Mouse (Mus musculus) embryonic facial prominence, embryonic 11.5 days (tissue): ENCODE measurements around the gene Sh3rf1. TPM values are rescaled to one million over a fixed set of nuclear protein-coding genes. Genes with fewer than 3 reads are reported as not detected.
A peak's percentile ranks its signal among the peaks of the same experiment; 100 is the strongest.

ENCODE experiments used
- ATAC-seq: fragments of 200-750 bp; cut with Nextera tagmentation; replicated peaks from 2 replicates; pipeline ENCODE4 v1.8.0; 2017; ENCODE audit warnings: low read depth; ENCODE audit not compliant: insufficient number of reproducible peaks, low FRiP score, low TSS enrichment
- DNase-seq: peaks from one replicate; pipeline ENCODE4 v3.0.0-alpha.2; 2015; ENCODE audit warnings: low spot score
- H3K27ac ChIP-seq: fragments of 300-500 bp; sonication (generic); replicated peaks from 2 replicates; pipeline ENCODE4 v1.5.1; 2014; ENCODE audit warnings: mild to moderate bottlenecking, low read depth, low read length, control low read depth
- H3K27me3 ChIP-seq: fragments of 300-500 bp; sonication (generic); 2 replicates; pipeline ENCODE4 v1.6.1; 2014; ENCODE audit warnings: mild to moderate bottlenecking, low read length, moderate library complexity, mixed read lengths; ENCODE audit not compliant: control insufficient read depth, insufficient read depth
- H3K36me3 ChIP-seq: fragments of 300-500 bp; sonication (generic); replicated peaks from 2 replicates; pipeline ENCODE4 v1.6.1; 2014; ENCODE audit warnings: low read depth, mild to moderate bottlenecking, low read length, moderate library complexity, mixed read lengths; ENCODE audit not compliant: control insufficient read depth, insufficient read depth
- H3K4me1 ChIP-seq: fragments of 300-500 bp; sonication (generic); 2 replicates; pipeline ENCODE4 v1.6.1; 2014; ENCODE audit warnings: low read length, mixed read lengths; ENCODE audit not compliant: control insufficient read depth, insufficient read depth
- H3K4me2 ChIP-seq: fragments of 300-500 bp; sonication (generic); 2 replicates; pipeline ENCODE4 v1.6.1; 2014; ENCODE audit warnings: low read depth, mild to moderate bottlenecking, control low read depth, low read length, moderate library complexity
- H3K4me3 ChIP-seq: fragments of 300-500 bp; sonication (generic); 2 replicates; pipeline ENCODE4 v1.5.1; 2014; ENCODE audit warnings: low read depth, low read length, control low read depth
- H3K9ac ChIP-seq: fragments of 300-500 bp; sonication (generic); replicated peaks from 2 replicates; pipeline ENCODE4 v1.6.1; 2014; ENCODE audit warnings: mild to moderate bottlenecking, control low read depth, low read length
- H3K9me3 ChIP-seq: fragments of 300-500 bp; sonication (generic); replicated peaks from 2 replicates; pipeline ENCODE4 v1.6.1; 2016; ENCODE audit warnings: mild to moderate bottlenecking, low read length, inconsistent platforms, mixed read lengths; ENCODE audit not compliant: control insufficient read depth
- WGBS: fragments of 180-500 bp; shearing (Covaris S2); extraction: QIAGEN DNeasy Blood & Tissue Kit; methylation state at CpG from one replicate; pipeline ENCODE4 v1.1.7; 2014; 5-methylcytosine and 5-hydroxymethylcytosine counted together
- polyA plus RNA-seq: library from polyadenylated mRNA; unstranded; fragments of >200 nt; fragmentation: Nextera tagmentation; extraction: Ambion mirVana; gene quantifications from 2 replicates; pipeline ENCODE4 v1.2.1, GENCODE M21; 2014

Gene Sh3rf1
- polyA plus RNA-seq, 1 experiment from 2014 or later = 14.7 TPM

DNA sequence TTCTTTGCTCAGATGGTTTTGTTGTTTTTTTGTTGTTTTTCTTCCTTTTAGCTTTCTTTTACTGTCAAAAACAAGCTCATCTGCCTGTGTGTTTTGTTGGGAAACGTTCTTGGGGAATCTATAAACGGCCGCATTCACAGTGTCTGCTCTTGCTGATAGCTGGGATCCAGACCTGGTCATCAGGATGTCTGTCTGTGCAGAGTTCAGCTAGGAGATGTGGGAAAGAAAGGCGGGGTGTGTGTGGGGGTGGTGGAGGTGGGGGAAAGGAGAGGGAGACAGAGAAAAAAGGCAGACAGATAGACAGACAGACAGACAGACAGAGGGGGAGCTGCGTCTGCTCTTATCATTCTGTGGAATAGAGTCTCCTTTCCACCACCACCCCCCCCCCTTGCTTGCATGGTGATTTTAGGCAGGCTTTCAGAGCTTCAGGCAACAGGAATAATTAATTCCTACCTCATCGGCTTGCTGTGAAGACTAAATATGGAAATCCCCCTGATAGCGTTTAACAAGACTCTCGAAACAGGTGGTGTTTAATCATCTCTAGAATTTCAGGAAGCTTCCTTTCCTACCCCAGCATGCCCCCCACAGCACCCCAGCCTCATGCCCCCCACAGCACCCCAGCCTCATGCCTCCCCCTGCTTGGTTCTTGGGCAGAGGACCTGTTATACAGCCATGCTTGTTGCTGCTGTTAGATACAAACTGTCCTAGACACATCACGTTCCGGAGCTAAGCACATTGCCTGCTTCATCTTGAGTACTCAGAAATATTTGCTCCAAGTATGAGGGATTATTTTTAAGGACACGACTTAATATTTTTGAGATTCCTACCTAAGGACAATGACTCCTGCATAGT is 155.4 kb downstream of the Sh3rf1 start:
- Histone ChIP-seq H3K9me3 (no peaks in the 10 kb centered on the region), H3K9ac (no peak overlapping the region), H3K36me3 (no peaks in the 10 kb centered on the region), H3K4me1 (no peaks in the 10 kb centered on the region), H3K4me2 (no peak overlapping the region), H3K4me3 (no peak overlapping the region), H3K27ac (no peak overlapping the region), H3K27me3 (no peaks in the 10 kb centered on the region)
- WGBS = 79% methylated on average over 11 of the region's 11 CpGs
- DNase-seq (no peak), ATAC-seq (no peak)

DNA sequence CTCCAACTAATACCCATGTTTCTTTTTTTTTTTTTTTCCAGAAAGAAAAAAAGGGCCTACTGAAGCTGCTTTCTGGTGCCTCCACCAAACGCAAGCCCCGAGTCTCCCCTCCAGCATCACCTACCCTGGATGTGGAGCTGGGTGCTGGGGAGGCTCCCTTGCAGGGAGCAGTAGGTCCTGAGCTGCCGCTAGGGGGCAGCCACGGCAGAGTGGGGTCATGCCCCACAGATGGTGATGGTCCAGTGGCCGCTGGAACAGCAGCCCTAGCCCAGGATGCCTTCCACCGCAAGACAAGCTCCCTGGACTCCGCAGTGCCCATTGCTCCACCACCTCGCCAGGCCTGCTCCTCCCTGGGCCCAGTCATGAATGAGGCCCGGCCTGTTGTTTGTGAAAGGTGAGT is 160.9 kb downstream of the Sh3rf1 start:
- DNase-seq = no peak
- WGBS = 79% methylated on average over 9 of the region's 9 CpGs
- ATAC-seq = no peak
- Histone ChIP-seq H3K27ac (no peak overlapping the region), H3K36me3 (peaks cover 3% of the 10 kb centered on the region), H3K9ac (no peak overlapping the region), H3K4me2 (no peak overlapping the region), H3K27me3 (no peaks in the 10 kb centered on the region), H3K4me1 (no peaks in the 10 kb centered on the region), H3K9me3 (no peaks in the 10 kb centered on the region), H3K4me3 (no peak overlapping the region)

DNA sequence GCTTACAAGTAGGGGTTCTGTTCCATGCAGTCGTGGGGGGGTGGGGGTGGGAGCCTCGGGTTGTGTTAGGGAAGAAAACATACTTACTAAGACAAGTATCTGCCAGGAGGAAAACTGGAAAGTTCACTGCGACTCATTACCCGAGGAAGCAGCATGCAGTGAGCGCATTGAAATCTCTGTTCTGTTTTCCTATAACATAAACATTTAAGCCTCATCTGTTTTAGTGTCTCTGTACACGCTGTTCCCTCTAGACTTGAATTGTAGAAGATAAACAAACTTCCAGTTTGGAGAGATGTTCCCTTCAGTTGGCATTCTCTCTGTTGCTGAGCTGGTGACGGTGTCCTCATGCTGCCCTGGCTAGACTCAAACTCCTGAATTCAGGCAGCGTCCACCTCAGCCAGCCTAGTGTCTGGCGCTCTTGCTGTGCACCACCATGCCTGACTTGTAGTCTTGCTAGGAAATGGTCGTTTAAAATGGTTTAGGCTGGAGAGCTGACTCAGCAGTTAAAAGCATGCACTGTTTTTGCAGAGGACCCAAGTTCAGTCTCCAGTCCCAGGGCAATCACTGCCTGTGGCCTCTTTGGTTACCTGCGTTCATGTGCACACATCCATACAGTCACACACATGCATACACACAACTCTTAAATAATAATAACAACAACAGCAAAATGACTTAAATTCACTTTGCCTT is 162.0 kb downstream of the Sh3rf1 start:
- peak overlapping the region; percentile 39; the same call in 1 of the 2 replicates for H3K27ac ChIP-seq
- no peaks in the 10 kb centered on the region for H3K9me3 ChIP-seq
- no peak overlapping the region for H3K9ac ChIP-seq
- H3K4me3 ChIP-seq = no peak overlapping the region
- H3K36me3 ChIP-seq = peaks cover 3% of the 10 kb centered on the region
- H3K27me3 ChIP-seq = no peaks in the 10 kb centered on the region
- H3K4me2 ChIP-seq = no peak overlapping the region
- no peak for ATAC-seq
- 77% methylated on average over 11 of the region's 11 CpGs for WGBS
- DNase-seq = no peak
- H3K4me1 ChIP-seq = no peaks in the 10 kb centered on the region

DNA sequence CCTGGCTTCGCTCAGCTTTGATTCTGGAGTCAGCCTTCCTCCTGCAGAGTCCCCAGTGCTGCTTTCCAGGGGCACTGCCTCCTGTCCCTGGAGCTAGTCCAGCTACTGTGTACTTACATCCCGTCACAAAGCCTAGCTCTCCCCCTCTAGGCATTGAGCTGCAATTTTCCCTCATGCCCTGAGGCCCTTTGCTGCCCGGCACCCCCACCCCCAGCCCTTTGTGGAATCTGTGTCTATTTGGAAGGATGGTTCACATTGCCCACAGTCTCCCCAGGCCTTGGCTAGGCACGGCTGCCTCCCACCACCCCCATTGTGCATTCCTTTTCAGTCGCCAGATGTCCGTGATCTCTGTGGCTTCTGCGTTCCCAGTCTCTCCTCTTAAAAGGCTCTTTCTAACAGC is 163.0 kb downstream of the Sh3rf1 start:
- DNase-seq (peak; percentile 62), ATAC-seq (peak; percentile 74)
- H3K9me3 ChIP-seq = no peaks in the 10 kb centered on the region
- H3K36me3 ChIP-seq = peaks cover 3% of the 10 kb centered on the region
- H3K9ac ChIP-seq = no peak overlapping the region
- no peak overlapping the region for H3K4me2 ChIP-seq
- H3K27ac ChIP-seq = peak overlapping the region; percentile 39
- H3K27me3 ChIP-seq = no peaks in the 10 kb centered on the region
- H3K4me3 ChIP-seq = no peak overlapping the region
- H3K4me1 ChIP-seq = no peaks in the 10 kb centered on the region
- WGBS = 10% methylated on average over 7 of the region's 7 CpGs

DNA sequence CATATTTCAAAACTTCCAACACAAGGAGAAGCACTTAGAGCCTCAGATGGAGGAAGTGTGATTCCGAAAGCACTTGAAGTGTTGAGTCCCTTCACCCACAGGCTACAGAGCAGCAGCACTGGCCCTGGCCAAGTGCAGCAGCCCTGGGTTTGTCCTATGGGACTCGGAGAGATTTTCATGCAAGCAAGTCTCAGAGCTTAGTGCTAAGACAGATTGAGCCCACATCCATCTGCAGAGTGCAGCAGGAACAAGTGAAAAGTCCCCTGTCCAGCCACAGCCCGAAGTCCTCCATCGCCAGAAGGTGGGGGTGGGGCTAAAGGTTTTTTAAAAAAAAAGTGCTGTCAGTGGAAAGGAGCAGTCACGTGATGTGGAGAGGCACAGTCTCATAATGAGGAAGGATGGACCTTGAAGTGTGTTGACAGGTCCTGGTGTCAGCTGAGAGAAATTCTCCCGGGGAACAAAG is 163.9 kb downstream of the Sh3rf1 start:
- no peak overlapping the region for H3K9ac ChIP-seq
- H3K4me3 ChIP-seq = no peak overlapping the region
- no peaks in the 10 kb centered on the region for H3K27me3 ChIP-seq
- ATAC-seq = 0 out of 2 replicates have a peak, but pooled peaks have one; percentile 30
- H3K27ac ChIP-seq = no peak overlapping the region
- peak; percentile 42 for DNase-seq
- no peaks in the 10 kb centered on the region for H3K9me3 ChIP-seq
- H3K36me3 ChIP-seq = peaks cover 3% of the 10 kb centered on the region
- H3K4me2 ChIP-seq = no peak overlapping the region
- H3K4me1 ChIP-seq = no peaks in the 10 kb centered on the region
- WGBS = 31% methylated on average over 6 of the region's 6 CpGs

DNA sequence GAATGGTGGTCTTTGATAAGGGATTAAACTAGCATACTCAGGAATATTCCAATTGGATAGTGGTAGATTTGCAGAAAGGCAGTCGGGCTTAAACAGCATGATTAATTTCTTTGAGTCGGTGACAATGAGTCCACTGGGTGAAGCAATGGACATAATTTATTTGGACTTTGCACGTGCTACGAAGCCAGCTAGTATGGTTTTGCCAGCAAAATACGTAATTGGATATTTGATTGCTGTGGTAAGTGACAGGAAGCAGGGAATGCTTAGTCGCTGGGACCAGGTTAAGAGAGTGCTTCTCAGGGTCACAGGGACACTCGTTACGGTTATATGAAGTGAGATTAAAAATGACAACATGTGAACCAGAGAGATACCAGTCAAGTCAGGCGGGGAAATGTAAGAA is 164.7 kb downstream of the Sh3rf1 start:
- no peaks in the 10 kb centered on the region for H3K4me1 ChIP-seq
- peaks cover 3% of the 10 kb centered on the region for H3K36me3 ChIP-seq
- DNase-seq (no peak), ATAC-seq (no peak)
- no peak overlapping the region for H3K4me3 ChIP-seq
- H3K9ac ChIP-seq = no peak overlapping the region
- H3K27ac ChIP-seq = no peak overlapping the region
- H3K4me2 ChIP-seq = no peak overlapping the region
- 61% methylated on average over 9 of the region's 9 CpGs for WGBS
- no peaks in the 10 kb centered on the region for H3K27me3 ChIP-seq
- H3K9me3 ChIP-seq = no peaks in the 10 kb centered on the region

DNA sequence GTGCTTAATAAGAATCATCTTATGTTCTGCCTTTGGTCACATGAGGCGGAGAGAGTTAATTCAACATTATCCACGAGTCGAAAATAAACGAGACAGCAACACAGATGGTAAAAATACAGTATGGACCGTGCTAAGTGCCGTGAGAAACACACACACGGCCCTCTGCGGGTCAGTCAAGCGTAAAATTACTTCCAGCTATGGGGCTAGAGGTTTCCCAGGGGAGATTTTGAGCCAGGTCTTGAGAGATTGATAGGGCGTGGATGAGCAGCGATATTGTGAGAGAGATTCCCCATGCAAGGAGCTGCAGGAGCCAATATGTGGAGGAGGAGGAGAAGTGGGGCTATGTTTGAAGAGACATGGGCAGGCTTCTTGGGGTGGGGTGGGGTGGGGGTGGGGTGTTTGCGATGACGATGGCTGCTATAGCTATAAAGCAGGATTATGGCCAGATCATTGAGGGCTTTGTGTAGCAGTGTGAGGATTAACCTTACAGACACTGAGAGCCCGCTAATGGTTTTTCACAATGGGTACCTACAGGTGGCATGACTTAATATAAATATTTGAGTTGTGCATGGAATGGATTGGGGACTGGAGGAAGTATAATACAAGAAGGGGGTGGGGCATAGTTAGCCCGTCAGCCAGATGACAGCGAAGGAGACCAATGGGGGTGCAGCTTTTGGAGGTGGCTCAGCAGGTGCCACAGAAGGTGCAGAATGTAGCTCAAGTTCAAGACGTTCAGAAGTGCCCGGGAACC is 166.8 kb downstream of the Sh3rf1 start:
- WGBS = 59% methylated on average over 18 of the region's 18 CpGs
- Histone ChIP-seq H3K4me2 (no peak overlapping the region), H3K36me3 (no peaks in the 10 kb centered on the region; the same call in 1 of the 2 replicates), H3K27me3 (no peaks in the 10 kb centered on the region), H3K4me1 (no peaks in the 10 kb centered on the region), H3K4me3 (no peak overlapping the region), H3K9ac (no peak overlapping the region), H3K9me3 (no peaks in the 10 kb centered on the region), H3K27ac (no peak overlapping the region)
- ATAC-seq = 0 out of 2 replicates have a peak, but pooled peaks have one; percentile 32
- peak; percentile 49 for DNase-seq
